Mouse (Mus musculus) urinary bladder, postnatal 14 days (tissue): ENCODE measurements around the gene Car14.
"Not testable (repeated sequence)": the region's sequence is repeated elsewhere in the genome, so short reads cannot be mapped to it uniquely, and the experiment has no call there.

Experiments
- DNase-seq: peaks from one replicate; pipeline ENCODE4 v3.0.0; 2021; ENCODE audit warnings: low spot score

Car14 gene

DNA sequence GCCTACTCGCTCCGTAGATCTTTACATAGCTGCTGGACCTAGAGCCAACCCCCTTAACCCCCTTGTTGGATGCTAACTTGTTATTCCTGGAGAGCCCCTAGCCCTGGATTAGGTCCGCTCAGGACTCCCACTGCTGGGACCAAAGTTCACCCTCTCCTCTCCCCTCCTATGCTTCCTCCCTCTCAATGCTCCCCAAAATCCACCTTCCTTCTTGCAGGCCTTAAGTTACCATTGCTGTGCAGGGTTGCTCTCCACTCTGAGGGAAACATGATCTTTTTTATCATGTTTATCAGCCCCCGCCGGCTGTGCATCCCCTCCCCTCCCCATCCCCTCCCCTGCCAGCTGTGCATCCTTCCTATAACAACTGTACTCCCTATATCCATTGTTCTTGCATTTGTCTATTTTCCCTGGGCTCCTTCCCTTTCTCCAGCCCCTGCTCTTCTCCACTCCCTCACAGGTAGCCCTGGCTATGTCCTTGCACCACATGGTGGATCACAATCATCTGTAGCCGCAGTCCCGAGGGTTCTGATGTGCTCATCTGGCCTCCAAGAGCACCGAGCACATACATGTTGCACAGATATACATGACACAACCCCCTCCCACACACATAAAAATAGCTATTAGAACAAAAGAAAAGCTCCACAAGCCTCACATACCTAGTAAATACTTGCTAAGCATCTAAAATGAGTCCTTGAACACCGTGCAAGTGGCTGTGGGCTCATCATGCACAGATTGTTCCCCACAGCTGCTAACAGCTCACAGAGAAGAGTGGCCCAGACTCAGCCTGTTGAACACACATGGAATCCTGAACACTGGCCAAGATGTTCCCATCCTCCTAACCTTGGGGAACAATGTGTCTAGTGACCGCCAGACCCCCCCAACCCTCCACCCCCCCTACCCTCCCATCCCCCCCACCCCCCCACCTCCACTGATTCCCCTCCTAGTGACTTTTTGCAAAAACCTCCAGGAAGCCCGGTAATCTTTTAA, 12.1 kb downstream of the Car14 start:
- DNase-seq = no peak

DNA sequence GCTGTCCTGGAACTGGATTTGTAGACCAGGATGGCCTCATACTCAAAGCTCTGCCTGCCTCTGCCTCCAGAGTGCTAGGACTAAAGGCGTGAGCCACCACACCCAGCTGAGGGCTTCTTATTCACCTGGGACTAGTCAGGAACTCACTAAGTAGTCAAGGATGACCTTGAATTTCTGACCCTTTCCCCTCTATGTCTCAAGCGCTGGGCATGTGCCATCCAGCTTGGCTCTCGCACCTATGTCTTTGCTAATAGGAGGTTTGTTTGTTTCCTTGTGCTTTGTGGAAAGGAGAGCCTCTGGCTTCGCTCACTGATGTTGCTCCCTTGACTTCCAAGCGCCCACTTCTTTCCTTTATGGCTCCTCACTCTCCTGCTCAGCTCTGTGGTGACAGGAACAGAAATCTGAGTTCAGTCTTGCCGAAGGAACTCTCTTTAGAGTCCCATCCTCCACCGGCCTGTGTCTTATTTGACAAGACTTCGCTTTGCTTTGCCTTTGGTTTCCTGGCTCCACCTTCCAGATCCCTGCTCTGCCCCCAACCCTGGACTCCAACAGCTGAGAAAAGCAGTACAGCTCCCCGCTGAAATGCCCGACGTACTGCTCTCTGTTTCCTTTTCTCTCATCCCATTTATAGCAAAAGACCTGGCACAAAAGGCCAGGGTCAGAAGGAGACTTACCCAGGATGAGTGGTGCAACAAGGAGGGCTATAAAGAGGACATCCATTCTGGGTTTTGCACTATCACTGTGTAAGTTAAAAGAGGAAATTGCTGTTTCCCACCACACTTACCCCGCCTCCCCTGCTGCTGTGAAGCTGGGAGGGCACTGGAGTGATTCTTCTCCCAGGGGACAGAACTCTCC, 13.1 kb downstream of the Car14 start, which contains the start of gene BC028528:
Gene BC028528, minus strand, starts transcription at position 795 of the 855 bp plus-strand sequence.
- DNase-seq = no peak

- DNase-seq = no peak
These were observed 14.8 kb downstream of the Car14 start for GRCm38 (mm10) chr3:95889664-95890063.

GRCm38 (mm10) chr3:95887596-95887995, 16.9 kb downstream of the Car14 start:
- no peak for DNase-seq

- DNase-seq = no peak
These were observed 20.1 kb downstream of the Car14 start for GRCm38 (mm10) chr3:95884400-95884799.

DNA sequence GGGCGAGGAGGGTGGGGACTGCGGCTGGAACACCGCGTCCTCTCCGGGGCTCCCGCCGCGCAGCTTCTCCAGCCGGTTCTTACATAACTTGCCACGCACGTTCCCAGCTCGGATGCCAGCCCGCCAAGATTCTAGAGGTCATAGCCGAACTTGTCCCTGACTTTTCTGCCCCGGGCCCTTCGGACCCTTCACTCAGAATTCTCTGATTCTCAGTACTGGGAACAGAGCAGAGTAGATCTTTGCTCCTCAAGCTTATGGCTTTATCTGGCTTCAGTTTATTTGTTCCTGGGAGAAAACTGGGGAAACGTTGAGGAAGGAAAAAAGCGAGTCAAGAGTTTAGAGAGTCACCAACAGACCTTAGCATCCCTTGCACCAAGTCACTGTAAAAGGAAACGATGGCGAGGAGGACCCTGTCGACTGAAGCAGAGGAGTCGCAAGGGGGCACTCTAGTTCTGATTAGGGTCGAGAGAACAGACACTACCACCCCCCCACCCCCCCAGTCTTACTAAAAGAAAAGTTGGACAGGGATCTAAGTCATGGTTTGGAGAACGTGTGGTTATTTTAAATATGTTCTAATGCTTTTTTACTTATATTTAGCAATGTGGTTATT, 21.6 kb downstream of the Car14 start:
- peak; percentile 78 for DNase-seq

GRCm38 (mm10) chr3:95881979-95882815, 22.3 kb downstream of the Car14 start, which contains the start of gene Ciart:
Ciart (minus strand) TSS chr3:95882251.
- peak; percentile 94 for DNase-seq

DNA sequence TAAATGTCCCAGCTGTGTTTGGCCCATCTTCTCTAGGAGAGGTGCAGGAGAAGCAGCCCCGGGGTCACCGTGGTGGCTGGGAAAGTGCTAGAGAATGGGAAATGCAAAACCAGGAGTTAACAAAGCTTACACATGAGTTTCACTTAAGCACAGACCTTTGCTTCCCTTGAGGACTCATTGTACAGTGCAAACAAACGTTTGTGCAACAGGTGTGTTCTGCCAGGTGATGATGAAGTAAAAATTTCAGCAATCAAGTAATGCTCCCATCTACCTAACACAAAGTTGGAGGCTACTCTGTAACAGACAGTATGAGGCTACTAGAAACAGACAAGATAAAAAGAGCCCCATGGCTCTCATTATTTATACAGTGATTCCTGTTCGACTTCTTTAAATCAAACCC, 25.4 kb downstream of the Car14 start:
- no peak for DNase-seq

GRCm38 (mm10) chr3:95872048-95872447, 32.4 kb downstream of the Car14 start:
- no peak for DNase-seq

- peak; percentile 87 for DNase-seq
These were observed 33.1 kb downstream of the Car14 start, which contains the start of gene Mrps21 for GRCm38 (mm10) chr3:95871392-95871867. Mrps21 (minus strand) TSS chr3:95871519.

- DNase-seq = no peak
These were observed 33.5 kb downstream of the Car14 start for GRCm38 (mm10) chr3:95870976-95871375.

- DNase-seq = no peak
These were observed 37.1 kb downstream of the Car14 start for GRCm38 (mm10) chr3:95867408-95867807.

DNA sequence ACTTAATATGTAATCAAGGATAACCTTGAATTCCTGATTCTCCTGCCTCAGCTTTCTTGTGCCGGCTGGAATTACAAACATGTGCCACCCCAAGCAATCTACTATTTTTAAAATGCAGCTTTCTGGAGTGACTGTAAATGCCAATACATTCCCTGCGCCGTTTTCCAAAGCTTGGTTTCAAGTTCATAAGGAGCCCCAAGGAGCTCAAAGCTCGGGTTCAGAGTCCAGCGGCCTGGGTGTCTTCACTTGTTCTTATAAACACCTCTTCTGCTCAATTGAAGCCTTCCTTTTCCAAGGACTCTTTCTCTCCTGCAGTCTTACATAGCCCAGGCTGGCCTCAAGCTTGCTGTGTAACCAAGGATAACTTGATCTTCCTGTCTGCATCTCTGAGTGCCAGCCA, 38.4 kb downstream of the Car14 start:
- no peak for DNase-seq

DNA sequence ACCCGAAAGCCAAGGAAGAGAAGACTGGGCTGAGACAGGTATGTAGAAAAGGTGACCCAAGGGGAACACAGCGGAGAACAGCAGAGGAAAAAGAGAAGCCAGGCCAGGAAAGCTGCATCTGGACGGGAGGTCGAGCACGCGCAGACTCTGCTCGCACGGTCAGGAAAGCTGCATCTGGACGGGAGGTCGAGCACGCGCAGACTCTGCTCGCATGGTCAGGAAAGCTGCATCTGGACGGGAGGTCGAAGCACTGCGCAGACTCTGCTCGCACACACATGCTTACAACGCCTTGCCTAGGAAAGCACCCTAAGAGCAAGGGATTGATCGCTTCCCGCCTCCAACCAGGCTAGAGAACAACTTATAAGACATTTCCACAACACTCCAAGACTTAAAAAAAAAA, 38.9 kb downstream of the Car14 start:
- no peak for DNase-seq

DNA sequence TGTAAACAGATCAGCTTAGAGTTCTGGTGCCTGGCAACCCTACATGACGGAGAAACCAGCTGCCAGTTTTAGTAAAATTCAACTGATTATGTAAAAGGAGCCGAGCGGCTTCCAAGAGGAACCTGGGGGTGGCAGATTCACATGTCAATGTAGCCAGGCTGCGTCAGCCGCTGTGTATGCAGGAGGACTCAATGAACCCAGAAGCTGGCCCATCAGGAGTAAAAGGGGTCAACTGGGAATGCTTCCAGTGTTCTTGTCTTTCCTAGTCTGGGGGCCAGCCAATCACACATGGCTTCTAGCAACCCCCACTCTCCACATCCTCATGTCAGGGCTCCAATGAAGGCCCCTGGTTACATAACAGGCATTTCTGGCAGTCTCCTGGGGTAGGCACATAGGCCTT, 39.4 kb downstream of the Car14 start:
- DNase-seq = no peak

DNA sequence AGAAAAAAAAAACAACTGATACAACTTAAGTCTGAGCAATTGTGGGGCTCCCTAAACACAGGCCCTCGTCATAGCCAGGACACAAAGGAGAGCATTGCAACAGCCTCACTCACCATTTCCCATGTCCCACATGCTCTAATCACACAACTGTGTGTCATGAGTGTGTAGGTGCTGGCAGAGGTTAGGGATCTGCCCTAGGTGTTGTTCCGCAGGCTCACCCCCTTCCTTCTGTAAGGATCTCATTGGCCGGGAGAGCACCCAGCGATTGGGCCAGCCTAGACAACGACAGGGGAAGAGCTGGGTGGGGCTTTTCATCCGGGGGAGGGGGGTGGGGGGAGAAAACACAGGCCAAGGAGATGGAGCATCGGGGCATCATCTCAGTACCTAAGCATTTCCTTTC, 40.9 kb downstream of the Car14 start:
- no peak for DNase-seq

DNA sequence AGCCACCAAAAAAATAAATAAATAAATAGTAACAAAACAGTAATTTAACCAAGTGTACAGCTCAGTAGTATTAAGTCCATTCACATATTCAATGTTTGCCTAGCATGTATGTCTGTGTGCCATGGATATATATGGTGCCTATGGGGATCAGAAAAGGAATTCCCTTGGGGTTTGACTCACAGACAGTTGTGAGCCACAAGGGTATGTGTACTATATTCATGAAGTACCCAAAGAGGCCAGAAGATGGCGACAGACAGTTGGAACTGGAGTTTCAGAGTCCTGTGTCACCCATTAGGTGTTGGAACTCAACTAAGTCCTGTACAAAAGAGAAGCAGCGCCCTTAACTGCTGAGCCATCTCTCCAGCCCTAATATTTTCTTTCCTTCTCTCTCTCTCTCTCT, 42.7 kb downstream of the Car14 start:
- peak; percentile 75 for DNase-seq

- no peak for DNase-seq
These were observed 43.3 kb downstream of the Car14 start for GRCm38 (mm10) chr3:95861216-95861615.

GRCm38 (mm10) chr3:95860323-95860722, 44.2 kb downstream of the Car14 start:
- no peak for DNase-seq

- not testable (repeated sequence) for DNase-seq
These were observed 46.2 kb downstream of the Car14 start for GRCm38 (mm10) chr3:95858278-95858677.

- not testable (repeated sequence) for DNase-seq
These were observed 47.4 kb downstream of the Car14 start for GRCm38 (mm10) chr3:95857050-95857449.
